51 mouse cellular contexts compared by ENCODE assay signal in the genomic region with DNA sequence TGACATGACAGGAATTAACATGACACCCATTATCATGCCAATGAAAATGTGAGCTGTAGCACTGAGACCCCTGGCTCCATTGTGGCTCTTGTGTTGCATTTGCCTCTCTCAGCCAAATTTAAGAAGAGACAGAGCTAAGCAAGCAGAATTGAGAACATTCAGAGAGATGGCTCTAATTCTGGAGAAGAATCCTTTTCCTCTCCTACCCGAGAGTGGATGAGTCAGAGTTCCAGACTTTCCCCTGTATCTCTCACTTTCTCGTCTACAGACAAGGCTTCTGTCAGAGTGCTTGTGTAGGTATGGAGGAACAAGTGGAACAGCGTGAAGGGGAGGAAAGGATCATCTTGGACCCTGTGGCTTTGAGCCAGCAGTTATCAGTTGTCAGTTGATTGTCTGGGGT. TPM values are rescaled to one million over a fixed set of nuclear protein-coding genes. Genes with fewer than 3 reads are reported as not detected.
"Had no signal": no experiment of that assay in that cellular context is flagged by ENCODE, and none has a peak within 500 bp of the region (broad histone marks: within the 10 kb centered on the region; RNA-seq: fewer than 3 reads in every experiment).

No protein-coding gene starts in this region.

- H3K27me3 ChIP-seq: heart, embryonic 12.5 days; heart, embryonic 13.5 days; heart, embryonic 15.5 days; hindbrain, embryonic 12.5 days; hindbrain, embryonic 13.5 days; hindbrain, embryonic 15.5 days; intestine, embryonic 15.5 days; kidney, embryonic 15.5 days had no signal

- H3K4me2 ChIP-seq: heart, embryonic 11.5 days; heart, embryonic 12.5 days; heart, embryonic 13.5 days; heart, embryonic 15.5 days; hindbrain, embryonic 12.5 days; hindbrain, embryonic 13.5 days; hindbrain, embryonic 14.5 days; hindbrain, embryonic 15.5 days; intestine, embryonic 15.5 days; kidney, embryonic 15.5 days had no signal

- DNase-seq: heart, postnatal 14 days; heart, postnatal 36 days; heart, postnatal 4 days; kidney, adult 11 months; kidney, adult 18-20 months; kidney, adult 2 months; kidney, adult 8-10 months; kidney, adult 9 months; kidney, postnatal 10 days; kidney, postnatal 14 days; kidney, postnatal 25 days; kidney, postnatal 36 days; kidney, postnatal 4 days; layer of hippocampus, adult 9-11 months; layer of hippocampus, postnatal 36 days had no signal

- H3K36me3 ChIP-seq: intestine, embryonic 15.5 days had no signal

- ATAC-seq: hindbrain, embryonic 16.5 days; hindbrain, postnatal 0 days; inflammation-experienced regulatory T-cells, adult 6 months; intestine, embryonic 15.5 days; intestine, embryonic 16.5 days; intestine, postnatal 0 days had no signal

- H3K9me3 ChIP-seq: heart, embryonic 10.5 days; heart, embryonic 12.5 days; heart, embryonic 13.5 days; heart, embryonic 15.5 days; hindbrain, embryonic 10.5 days; hindbrain, embryonic 12.5 days; hindbrain, embryonic 13.5 days; hindbrain, embryonic 15.5 days; intestine, embryonic 15.5 days; kidney, embryonic 15.5 days had no signal

- H3K4me1 ChIP-seq: heart, embryonic 10.5 days; heart, embryonic 12.5 days; heart, embryonic 13.5 days; heart, embryonic 15.5 days; hindbrain, embryonic 10.5 days; hindbrain, embryonic 12.5 days; hindbrain, embryonic 13.5 days; hindbrain, embryonic 15.5 days; intestine, embryonic 15.5 days; kidney, embryonic 15.5 days had no signal

- H3K27ac ChIP-seq: heart, embryonic 10.5 days; heart, embryonic 13.5 days; heart, embryonic 15.5 days; hindbrain, embryonic 10.5 days; hindbrain, embryonic 12.5 days; hindbrain, embryonic 13.5 days; hindbrain, embryonic 14.5 days; hindbrain, embryonic 15.5 days; hindbrain, postnatal 0 days; intestine, embryonic 15.5 days; kidney, embryonic 15.5 days; kidney, postnatal 0 days; layer of hippocampus, adult 2 months; left cerebral cortex, adult 2 months had no signal

- H3K4me3 ChIP-seq: heart, embryonic 10.5 days; heart, embryonic 12.5 days; heart, embryonic 13.5 days; heart, embryonic 15.5 days; hindbrain, embryonic 10.5 days; hindbrain, embryonic 12.5 days; hindbrain, embryonic 13.5 days; hindbrain, embryonic 15.5 days; intestine, embryonic 15.5 days; kidney, embryonic 15.5 days; layer of hippocampus, adult 2 months; left cerebral cortex, adult 2 months had no signal

- H3K9ac ChIP-seq: heart, embryonic 12.5 days; heart, embryonic 13.5 days; heart, embryonic 15.5 days; hindbrain, embryonic 12.5 days; hindbrain, embryonic 13.5 days; hindbrain, embryonic 14.5 days; hindbrain, embryonic 15.5 days; intestine, embryonic 15.5 days; kidney, embryonic 15.5 days had no signal

RNA-seq across cellular contexts. Expression of gene 1700017N19Rik, which starts 26.2 kb away (rescaled TPM):
- total RNA-seq: heart, postnatal 14 days; heart, postnatal 25 days; heart, postnatal 36 days; heart, postnatal 4 days; hematopoietic stem cell, adult 5-6 weeks; hindbrain, postnatal 0 days; layer of hippocampus, adult 18-20 months; layer of hippocampus, adult 2 months; layer of hippocampus, adult 8-10 months; layer of hippocampus, postnatal 10 days; layer of hippocampus, postnatal 14 days; layer of hippocampus, postnatal 25 days; layer of hippocampus, postnatal 36 days; left cerebral cortex, adult 18-20 months; left cerebral cortex, adult 2 months had no signal
- polyA plus RNA-seq: heart, embryonic 10.5 days; heart, embryonic 11.5 days; heart, embryonic 12.5 days; heart, embryonic 13.5 days; heart, embryonic 14.5 days; heart, embryonic 15.5 days; heart, embryonic 16.5 days; heart, postnatal 0 days; hindbrain, embryonic 10.5 days; hindbrain, embryonic 11.5 days; hindbrain, embryonic 12.5 days; hindbrain, embryonic 14.5 days; hindbrain, embryonic 15.5 days; inflammation-experienced regulatory T-cells, adult 6 months; intestine, embryonic 14.5 days; intestine, embryonic 15.5 days; intestine, embryonic 16.5 days; intestine, postnatal 0 days; kidney, adult 2 months; kidney, embryonic 14.5 days; kidney, embryonic 15.5 days; kidney, embryonic 16.5 days; kidney, postnatal 0 days; large intestine, adult 2 months had no signal
